Mouse (Mus musculus) gastrocnemius, postnatal 10 days (tissue): ENCODE results near the gene Klf5. TPM values are rescaled to one million over a fixed set of nuclear protein-coding genes. Genes with fewer than 3 reads are reported as not detected.

Experiments used
- DNase-seq: peaks from one replicate; pipeline ENCODE4 v3.0.0; 2021; ENCODE audit warnings: mixed read lengths
- total RNA-seq, 2 experiments: library from RNA; stranded (reverse); gene quantifications; 2 replicates each; pipeline ENCODE4 v1.2.3; 2021

Gene Klf5
- total RNA-seq, 2 experiments from 2014 or later: 15.1 to 20.2 TPM

GRCm38 (mm10) chr14:99309606-99310005 lies 11.1 kb downstream of the Klf5 start:
- DNase-seq: no peak

- DNase-seq: no peak
These were observed 11.9 kb downstream of the Klf5 start for GRCm38 (mm10) chr14:99310358-99310757.

- DNase-seq: no peak
These were observed 14.6 kb downstream of the Klf5 start for GRCm38 (mm10) chr14:99313062-99313461.

- DNase-seq: no peak
These were observed 17.8 kb downstream of the Klf5 start for GRCm38 (mm10) chr14:99316275-99316674.

DNA sequence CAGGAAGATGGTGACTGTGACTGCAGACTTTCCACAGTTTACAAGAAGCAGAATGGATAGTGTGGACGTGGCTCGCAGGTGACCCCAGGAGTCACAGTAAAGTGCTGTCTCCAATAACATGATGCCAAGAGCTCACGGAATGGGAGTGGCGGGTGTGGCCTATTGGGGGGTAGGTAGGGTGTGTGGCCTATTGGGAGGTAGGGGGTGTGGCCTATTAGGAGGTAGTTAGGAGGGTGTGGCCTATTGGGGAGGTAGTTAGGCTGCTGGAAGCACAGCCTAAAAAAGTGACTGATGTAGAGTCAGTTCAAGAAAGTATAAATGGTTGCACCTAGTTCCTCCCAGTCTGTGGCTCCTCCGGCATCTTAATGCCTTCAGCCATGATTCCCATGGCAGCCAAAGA lies 22.2 kb downstream of the Klf5 start:
- DNase-seq: no peak

- DNase-seq: no peak
These were observed 24.9 kb downstream of the Klf5 start for GRCm38 (mm10) chr14:99323376-99323775.

GRCm38 (mm10) chr14:99324523-99324922 lies 26.0 kb downstream of the Klf5 start:
- DNase-seq: no peak

DNA sequence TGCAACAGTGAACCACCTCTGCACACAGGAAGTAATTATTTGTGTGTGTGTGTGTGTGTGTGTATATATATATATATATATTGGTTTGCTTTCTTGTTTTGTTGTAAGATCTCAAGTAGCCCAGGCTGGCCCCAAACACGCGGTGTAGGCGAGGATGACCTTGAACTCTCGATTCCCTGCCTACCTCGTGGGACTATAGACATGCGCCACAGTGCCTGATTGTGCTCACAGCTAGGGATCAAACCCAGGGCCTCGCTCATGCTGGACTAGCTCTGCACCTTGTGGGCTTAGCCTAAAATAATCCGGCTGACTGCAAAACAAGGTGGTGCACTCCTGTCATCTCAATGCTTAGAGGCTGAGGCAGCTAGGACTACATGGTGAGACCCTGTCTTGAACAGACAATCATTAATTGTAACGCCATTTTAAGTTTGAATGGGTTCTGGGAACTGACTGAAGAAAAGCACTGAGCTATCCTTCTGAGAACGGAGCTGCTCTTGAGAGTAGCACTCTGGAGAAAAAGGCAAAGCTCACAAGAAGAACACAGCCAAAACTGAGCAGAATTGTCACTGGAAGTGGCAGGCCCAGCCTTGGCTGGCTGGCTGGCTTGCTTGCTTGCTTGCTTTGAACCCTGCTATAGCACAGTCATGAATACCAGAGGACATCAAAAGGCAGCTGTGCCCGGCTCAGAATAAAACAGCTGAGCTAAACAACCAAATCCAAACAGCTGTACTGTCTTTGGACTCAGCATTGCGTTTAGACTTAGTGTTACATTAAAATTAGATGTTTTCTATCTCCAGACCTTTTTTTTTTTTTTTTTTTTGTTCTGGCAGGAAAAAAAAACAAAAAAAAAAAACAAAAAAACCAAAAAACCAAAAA lies 27.3 kb downstream of the Klf5 start:
- DNase-seq: no peak

DNA sequence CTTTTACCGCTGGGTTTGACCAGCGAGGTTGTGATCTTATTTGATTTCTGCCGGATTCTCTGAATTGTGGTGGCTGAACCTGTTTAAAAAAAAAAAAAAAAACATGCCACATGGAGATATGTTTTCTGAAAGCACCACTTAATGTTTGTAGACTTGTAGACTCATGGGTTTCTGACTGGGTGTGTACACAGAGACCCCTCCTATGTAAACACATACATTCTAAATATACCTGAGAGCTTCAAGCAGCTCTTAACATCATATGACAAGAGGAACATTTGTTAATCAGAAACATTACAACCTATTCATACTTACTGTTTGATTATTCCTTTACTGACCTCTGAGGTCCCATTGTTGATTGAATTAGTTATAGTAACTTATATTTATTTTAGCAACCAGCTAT lies 38.1 kb downstream of the Klf5 start:
- no peak for DNase-seq

GRCm38 (mm10) chr14:99339021-99339420 lies 40.5 kb downstream of the Klf5 start:
- no peak for DNase-seq

GRCm38 (mm10) chr14:99339681-99340522 lies 41.4 kb downstream of the Klf5 start:
- DNase-seq: no peak

GRCm38 (mm10) chr14:99340703-99341102 lies 42.2 kb downstream of the Klf5 start:
- DNase-seq: no peak

- DNase-seq: no peak
These were observed 49.8 kb downstream of the Klf5 start for GRCm38 (mm10) chr14:99348175-99348764.

DNA sequence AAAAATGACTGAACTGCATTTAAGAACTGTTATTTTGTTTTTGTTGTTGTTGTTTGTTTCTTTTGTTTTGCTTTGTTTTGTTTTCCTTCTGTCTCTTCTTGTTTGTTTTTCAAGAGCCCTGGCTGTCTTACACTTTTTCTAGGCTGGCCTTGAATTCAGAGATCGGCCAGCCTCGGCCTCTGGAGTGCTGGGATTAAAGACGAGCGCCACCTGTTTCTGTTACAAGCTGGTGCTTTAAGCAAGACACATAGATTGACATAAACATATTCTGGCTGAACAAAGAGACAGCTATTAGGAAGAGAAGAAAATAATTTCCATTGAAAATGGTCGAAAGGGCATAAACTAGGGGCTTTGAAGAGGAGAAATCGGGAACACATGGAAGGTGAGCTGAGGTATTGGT lies 51.1 kb downstream of the Klf5 start:
- no peak for DNase-seq

GRCm38 (mm10) chr14:99352989-99353388 lies 54.5 kb downstream of the Klf5 start:
- DNase-seq: no peak

- DNase-seq: no peak
These were observed 55.6 kb downstream of the Klf5 start for GRCm38 (mm10) chr14:99354046-99354445.

DNA sequence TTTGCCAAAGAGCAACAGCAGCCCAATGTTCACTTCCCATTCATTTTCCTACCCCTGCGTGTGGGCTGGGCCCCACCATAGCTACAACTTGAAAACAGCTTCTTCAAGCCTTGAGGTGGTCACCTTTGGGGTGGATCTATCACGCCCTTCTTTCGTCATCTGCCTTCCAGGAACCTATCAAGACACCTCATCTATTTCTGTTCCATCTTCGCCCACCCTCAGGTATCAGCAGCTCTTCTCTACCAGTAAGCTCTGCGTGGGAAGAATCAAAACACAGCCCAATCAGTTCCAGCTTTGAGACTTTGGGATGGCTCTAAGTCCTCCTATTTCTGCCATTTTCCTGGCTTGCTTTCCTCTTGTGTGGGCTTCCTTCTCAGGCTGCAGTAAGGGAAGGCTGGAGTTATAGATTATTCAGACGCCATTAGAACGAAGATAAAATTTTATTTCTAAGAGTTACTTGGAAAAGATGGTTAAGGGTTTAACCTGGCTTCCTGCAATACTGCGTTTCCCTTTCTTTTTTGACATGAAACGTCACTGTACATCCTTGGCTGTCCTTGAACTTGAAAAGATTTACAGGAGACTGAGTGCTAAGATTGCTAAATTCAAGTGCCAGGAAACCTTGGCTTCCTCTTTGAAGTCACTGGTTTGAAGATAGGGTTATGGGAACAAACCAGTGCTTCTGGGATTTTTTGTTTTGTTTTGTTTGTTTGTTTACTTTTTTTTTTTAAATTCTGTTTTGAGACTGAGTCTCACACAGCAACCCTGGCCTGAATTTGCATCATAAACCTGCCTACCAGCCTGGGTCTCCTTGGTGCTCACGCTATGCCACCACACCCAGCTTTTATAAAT lies 56.5 kb downstream of the Klf5 start:
- no peak for DNase-seq

- no peak for DNase-seq
These were observed 57.0 kb downstream of the Klf5 start for GRCm38 (mm10) chr14:99355610-99355870.

GRCm38 (mm10) chr14:99362956-99363355 lies 64.5 kb downstream of the Klf5 start:
- DNase-seq: no peak

GRCm38 (mm10) chr14:99364007-99364784 lies 65.7 kb downstream of the Klf5 start:
- no peak for DNase-seq
